In the genomic region with DNA sequence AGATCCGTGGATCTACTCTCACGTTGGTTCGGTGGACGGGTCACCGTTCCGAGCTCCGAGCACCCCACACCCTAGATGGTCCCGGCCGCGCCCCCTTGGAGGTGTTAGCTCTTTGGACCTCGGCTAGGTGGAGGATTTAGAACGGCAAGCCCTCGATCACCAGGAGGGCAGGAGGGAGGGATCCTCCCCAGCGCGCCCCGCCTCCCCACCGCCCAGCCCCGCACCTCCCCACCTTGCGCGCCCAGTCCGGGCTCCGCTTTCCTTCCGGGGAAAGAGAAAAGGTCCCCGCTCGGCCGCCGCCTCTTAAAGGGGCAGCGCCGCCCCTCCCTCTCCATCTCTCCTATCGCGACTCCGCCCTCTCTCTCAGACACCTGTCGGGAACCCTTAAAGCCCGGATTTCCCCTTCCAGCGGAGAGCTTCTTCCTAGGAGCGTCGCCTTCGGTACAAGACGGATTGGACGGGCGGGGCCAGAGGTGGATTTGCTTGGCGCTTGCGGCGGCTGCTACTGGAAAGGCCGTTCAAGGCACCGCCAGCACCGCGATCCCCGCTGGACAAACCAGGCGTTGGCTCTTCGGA, we compare ENCODE assay signal across 8 mouse cellular contexts. TPM values are rescaled to one million over a fixed set of nuclear protein-coding genes. Genes with fewer than 3 reads are reported as not detected.
DNase-seq lines count a peak whose midpoint lies in the region; ATAC-seq and TF ChIP-seq lines count a peak whose summit lies in the region.

A gene (minus strand): TSS at position 266 of the 576 bp plus-strand sequence.

- H3K36me3 ChIP-seq in forebrain, embryonic 12.5 days (replicated peaks): no peaks in the 10 kb centered on the region
- no peaks in the 10 kb centered on the region for H3K36me3 ChIP-seq in liver, embryonic 14.5 days (replicated peaks; ENCODE audit: control insufficient read depth, insufficient read depth, low read depth)
- no peaks in the 10 kb centered on the region for H3K36me3 ChIP-seq in neural tube, embryonic 14.5 days (ENCODE audit: control insufficient read depth, insufficient read depth, low read length)

- no peak for TF ChIP-seq EP300 in liver, embryonic 14.5 days (IDR thresholded peaks at IDR 0.05; ENCODE audit: low read depth)

- H3K27ac ChIP-seq in bone marrow macrophage, adult 2 months (ENCODE audit: insufficient read depth, low read depth, low read length): no peak within 1 kb of the TSS
- H3K27ac ChIP-seq in forebrain, embryonic 12.5 days: peak within 1 kb of the TSS; percentile 65
- H3K27ac ChIP-seq in liver, embryonic 14.5 days: no peak within 1 kb of the TSS
- H3K27ac ChIP-seq in neural tube, embryonic 14.5 days (ENCODE audit: low read depth, low read length): peak within 1 kb of the TSS; percentile 52; the same call in 1 of the 2 replicates

- H3K4me2 ChIP-seq in forebrain, embryonic 12.5 days: peak within 1 kb of the TSS; percentile 96
- H3K4me2 ChIP-seq in liver, embryonic 14.5 days (ENCODE audit: low read depth): peak within 1 kb of the TSS; percentile 37
- peak within 1 kb of the TSS; percentile 80 for H3K4me2 ChIP-seq in neural tube, embryonic 14.5 days (ENCODE audit: low read depth, low read length)

- no peaks in the 10 kb centered on the region for H3K9me3 ChIP-seq in forebrain, embryonic 12.5 days
- no peaks in the 10 kb centered on the region for H3K9me3 ChIP-seq in liver, embryonic 14.5 days (ENCODE audit: control insufficient read depth, low read length)
- no peaks in the 10 kb centered on the region for H3K9me3 ChIP-seq in neural tube, embryonic 14.5 days (ENCODE audit: control insufficient read depth, low read length)

- WGBS in forebrain, embryonic 12.5 days: under 1% methylated on average over 50 of the region's 51 CpGs
- under 1% methylated on average over 46 of the region's 51 CpGs for WGBS in liver, embryonic 14.5 days (ENCODE audit: insufficient replicate concordance)
- WGBS in neural tube, embryonic 14.5 days: under 1% methylated on average over 50 of the region's 51 CpGs

- H3K9ac ChIP-seq in forebrain, embryonic 12.5 days: peak within 1 kb of the TSS; percentile 69
- H3K9ac ChIP-seq in liver, embryonic 14.5 days (replicated peaks): no peak within 1 kb of the TSS
- peak within 1 kb of the TSS; percentile 70 for H3K9ac ChIP-seq in neural tube, embryonic 14.5 days (replicated peaks; ENCODE audit: low read depth, low read length)

- H3K27me3 ChIP-seq in forebrain, embryonic 12.5 days: peaks cover 73% of the 10 kb centered on the region
- H3K27me3 ChIP-seq in liver, embryonic 14.5 days (ENCODE audit: control insufficient read depth, insufficient read depth, low read length): peaks cover 55% of the 10 kb centered on the region
- H3K27me3 ChIP-seq in neural tube, embryonic 14.5 days (ENCODE audit: control insufficient read depth, insufficient read depth, low read length): peaks cover 21% of the 10 kb centered on the region

- DNase-seq in heart, postnatal 10 days: peak; percentile 77 to 79
- peak; percentile 83 to 90 for DNase-seq in kidney, postnatal 4 days
- peak in 1 of 3 experiments; percentile 9 for DNase-seq in liver, embryonic 14.5 days (ENCODE audit: low read depth in 3 of 3, low spot score in 3 of 3)
- DNase-seq in thymus, postnatal 25 days: peak; percentile 44

- H3K4me3 ChIP-seq in bone marrow macrophage, adult 2 months (ENCODE audit: insufficient read depth, low read length): peak within 1 kb of the TSS; percentile 32
- H3K4me3 ChIP-seq in forebrain, embryonic 12.5 days (replicated peaks): peak within 1 kb of the TSS; percentile 64
- peak within 1 kb of the TSS; percentile 39 to 40 for H3K4me3 ChIP-seq in liver, embryonic 14.5 days (ENCODE audit: insufficient read depth in 1 of 2, low read depth in 2 of 2, low read length in 2 of 2)
- peak within 1 kb of the TSS; percentile 64 for H3K4me3 ChIP-seq in neural tube, embryonic 14.5 days (ENCODE audit: low read depth, low read length)

- H3K4me1 ChIP-seq in bone marrow macrophage, adult 2 months (ENCODE audit: control insufficient read depth, insufficient read depth, low read length): no peaks in the 10 kb centered on the region
- H3K4me1 ChIP-seq in forebrain, embryonic 12.5 days: peaks cover 19% of the 10 kb centered on the region
- peaks cover 0 to 11% of the 10 kb centered on the region in 2 experiments; a peak in 2 of 4 replicates for H3K4me1 ChIP-seq in liver, embryonic 14.5 days (replicated peaks; ENCODE audit: control insufficient read depth in 2 of 2, insufficient read depth in 2 of 2, low read length in 1 of 2)
- no peaks in the 10 kb centered on the region; the same call in 1 of the 2 replicates for H3K4me1 ChIP-seq in neural tube, embryonic 14.5 days (ENCODE audit: control insufficient read depth, insufficient read depth, low read length)

- TF ChIP-seq CTCF in bone marrow macrophage, adult 2 months (IDR thresholded peaks at IDR 0.05; ENCODE audit: low read depth, low read length): no peak
- TF ChIP-seq CTCF in liver, embryonic 14.5 days (IDR thresholded peaks at IDR 0.05; ENCODE audit: low read depth): no peak

- peak; percentile 68 for ATAC-seq in CD4-positive, CD25-positive, alpha-beta regulatory T cell, adult 4 months
- peak; percentile 81 for ATAC-seq in forebrain, embryonic 12.5 days (ENCODE audit: low FRiP score)
- peak; percentile 61 for ATAC-seq in liver, embryonic 14.5 days (ENCODE audit: insufficient read depth)
- ATAC-seq in neural tube, embryonic 14.5 days (ENCODE audit: low read depth): peak; percentile 85

- intact Hi-C loops in heart, postnatal 10 days (cut with DNase I): loop anchor here (1.0 kb wide), 1 partner anchor 29 kb away; no protein-coding TSS in a partner anchor

- no peak for TF ChIP-seq POLR2A in bone marrow macrophage, adult 2 months (IDR thresholded peaks at IDR 0.05; ENCODE audit: borderline replicate concordance, low read depth, low read length)

RNA-seq across cellular contexts. Expression of the gene that starts here (rescaled TPM):
- under 1 TPM; 0.51 to 0.63 TPM for polyA plus RNA-seq in CD4-positive, CD25-positive, alpha-beta regulatory T cell, adult 4 months (2017; shearing (Covaris generic))
- polyA plus RNA-seq in bone marrow macrophage, adult 2 months (2012; ENCODE audit: insufficient read depth, insufficient read length, missing spikeins): 0.27 and 0.33 TPM in 2 replicates
- polyA plus RNA-seq in forebrain, embryonic 12.5 days (2016; fragmentation: Nextera tagmentation; extraction: Ambion mirVana): 3.8 and 5.2 TPM in 2 replicates
- 10 to 100 TPM; 14.3 to 14.6 TPM for total RNA-seq in heart, postnatal 10 days (2021)
- polyA plus RNA-seq in liver, embryonic 14.5 days (2012; rRNA removed): 1.7 and 2.0 TPM in 2 replicates
- 1.5 and 1.9 TPM in 2 replicates for polyA plus RNA-seq in liver, embryonic 14.5 days (2014; fragmentation: Nextera tagmentation; extraction: Ambion mirVana)
- 13.8 and 13.9 TPM in 2 replicates for polyA plus RNA-seq in neural tube, embryonic 14.5 days (2014; fragmentation: Nextera tagmentation; extraction: Ambion mirVana)

Comparison
In these comparisons a context has a peak if more than half of its experiments do, and no peak if none do; other contexts are left out.
1. Peak in ATAC-seq in CD4-positive, CD25-positive, alpha-beta regulatory T cell, adult 4 months; RNA of the gene not detected or under 1 TPM.
2. H3K27ac ChIP-seq: peak in forebrain, embryonic 12.5 days (single experiment) and neural tube, embryonic 14.5 days (single experiment); none in bone marrow macrophage, adult 2 months (single experiment) and liver, embryonic 14.5 days (single experiment).
3. H3K4me2 ChIP-seq: peak in every context shown above with its lines; median percentile 96 in forebrain, embryonic 12.5 days; 80 in neural tube, embryonic 14.5 days; 37 in liver, embryonic 14.5 days.
4. Peak in every context shown above with its lines, with median percentiles within 50 percentile points of each other: ATAC-seq and H3K4me3 ChIP-seq.